Mouse (Mus musculus): ENCODE measurements around the gene Mphosph9. TPM values are rescaled to one million over a fixed set of nuclear protein-coding genes. Genes with fewer than 3 reads are reported as not detected.
A peak's percentile ranks its signal among the peaks of the same experiment; 100 is the strongest.

The Mphosph9 gene
- polyA plus RNA-seq, 1 experiment, result 3.1 TPM

DNA sequence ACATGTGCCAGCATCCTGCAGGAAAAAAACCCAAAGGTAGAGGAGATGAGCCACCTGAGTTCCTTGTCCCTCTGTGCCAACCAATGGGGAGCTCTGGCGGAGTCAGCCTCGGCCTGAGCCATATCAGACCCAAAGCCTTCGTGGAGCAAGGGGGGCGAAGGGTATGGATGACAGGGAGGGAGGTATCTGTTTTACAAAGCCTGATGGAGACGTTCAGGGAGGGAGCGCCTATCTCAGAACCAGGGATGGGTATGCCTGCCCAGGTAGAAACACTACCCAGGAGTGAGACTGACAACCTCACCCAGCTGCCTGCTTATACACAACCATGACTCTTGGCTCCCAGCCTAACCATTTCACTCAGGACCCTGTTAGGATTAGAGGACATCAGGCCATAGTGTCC lies 111.4 kb downstream of the Mphosph9 start:
- H3K27ac ChIP-seq (ENCODE audit: insufficient read depth, low read depth, low read length), result no peak overlapping the region
- H3K36me3 ChIP-seq (ENCODE audit: control insufficient read depth, insufficient read depth, low read length), result no peaks in the 10 kb centered on the region
- H3K27me3 ChIP-seq (replicated peaks; ENCODE audit: control insufficient read depth, insufficient read depth, low read length), result no peaks in the 10 kb centered on the region
- DNase-seq, result no peak
- H3K4me1 ChIP-seq (ENCODE audit: control insufficient read depth, insufficient read depth, low read length), result peaks cover 10% of the 10 kb centered on the region
- no peak for TF ChIP-seq POLR2A (IDR thresholded peaks at IDR 0.05; ENCODE audit: low read depth, low read length)
- TF ChIP-seq CTCF (conservative IDR thresholded peaks at IDR 0.05; ENCODE audit: insufficient read depth, insufficient read length, low read depth, low read length), result no peak
- H3K4me3 ChIP-seq (ENCODE audit: insufficient read depth, low read depth, low read length), result no peak overlapping the region
- WGBS, result 92% methylated on average over 6 of the region's 6 CpGs

DNA sequence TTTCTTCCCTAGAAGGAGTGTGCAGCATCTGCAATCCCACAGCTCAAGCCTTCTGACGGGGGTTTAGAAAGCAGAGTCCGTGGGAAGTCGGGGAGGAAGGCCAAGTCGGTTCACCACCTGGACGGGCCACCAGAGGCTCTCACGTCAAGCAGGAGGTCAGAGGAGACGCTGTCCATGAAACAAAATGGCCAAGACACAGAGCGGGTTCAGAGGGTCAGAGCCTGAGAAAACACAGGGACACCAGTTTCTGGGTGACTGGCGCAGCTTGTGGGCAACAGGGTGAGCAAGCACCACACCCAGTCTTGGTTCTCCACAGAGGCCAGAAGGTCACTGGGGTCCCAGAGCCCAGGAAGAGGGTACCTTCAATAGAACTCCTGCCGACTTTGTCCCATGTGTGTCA lies 112.1 kb downstream of the Mphosph9 start:
- Histone ChIP-seq H3K4me1 (ENCODE audit: control insufficient read depth, insufficient read depth, low read length) (peaks cover 5% of the 10 kb centered on the region), H3K4me3 (ENCODE audit: insufficient read depth, low read depth, low read length) (no peak overlapping the region), H3K27ac (ENCODE audit: insufficient read depth, low read depth, low read length) (peak overlapping the region; percentile 59; the same call in 1 of the 2 replicates), H3K27me3 (replicated peaks; ENCODE audit: control insufficient read depth, insufficient read depth, low read length) (no peaks in the 10 kb centered on the region), H3K36me3 (ENCODE audit: control insufficient read depth, insufficient read depth, low read length) (no peaks in the 10 kb centered on the region)
- 69% methylated on average over 10 of the region's 10 CpGs for WGBS
- DNase-seq, result no peak
- TF ChIP-seq POLR2A (IDR thresholded peaks at IDR 0.05; ENCODE audit: low read depth, low read length) (no peak), CTCF (conservative IDR thresholded peaks at IDR 0.05; ENCODE audit: insufficient read depth, insufficient read length, low read depth, low read length) (no peak)

DNA sequence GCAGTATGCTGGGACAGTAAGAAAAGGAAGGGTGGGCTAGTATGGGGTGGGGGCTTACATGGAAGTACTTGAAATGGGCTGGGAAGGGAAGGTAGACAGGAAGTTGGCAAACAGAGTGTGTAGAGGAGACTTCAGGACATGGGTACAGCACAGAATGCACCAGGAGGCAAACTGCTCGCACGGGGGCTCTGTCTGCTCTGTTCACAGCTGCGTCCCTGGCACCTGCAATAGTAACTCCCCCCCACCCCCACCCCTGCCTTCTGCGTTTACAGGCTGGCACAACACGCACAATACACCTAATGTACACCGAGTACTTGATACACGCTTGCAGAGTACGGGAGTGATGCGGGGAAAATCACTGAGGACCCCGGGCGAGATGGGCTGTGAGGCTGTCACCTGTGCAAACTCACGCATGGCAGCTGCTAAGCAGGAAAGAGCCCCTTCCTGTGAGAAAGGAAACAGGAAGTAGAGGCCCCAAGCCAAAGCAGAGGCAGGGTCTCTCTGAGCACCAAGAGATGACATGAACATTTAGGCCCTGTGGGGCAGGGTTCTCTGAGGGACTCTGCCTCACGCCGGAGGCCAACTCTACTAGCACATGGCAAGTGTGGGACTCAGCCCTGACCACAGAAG lies 113.1 kb downstream of the Mphosph9 start:
- H3K4me1 ChIP-seq (ENCODE audit: control insufficient read depth, insufficient read depth, low read length), result 0 out of 2 replicates have a peak, but pooled peaks cover 2% of the 10 kb centered on the region
- TF ChIP-seq CTCF (conservative IDR thresholded peaks at IDR 0.05; ENCODE audit: insufficient read depth, insufficient read length, low read depth, low read length) (no peak), POLR2A (IDR thresholded peaks at IDR 0.05; ENCODE audit: low read depth, low read length) (no peak)
- H3K27ac ChIP-seq (ENCODE audit: insufficient read depth, low read depth, low read length), result peak overlapping the region; percentile 59
- DNase-seq, result peak; percentile 33
- H3K27me3 ChIP-seq (replicated peaks; ENCODE audit: control insufficient read depth, insufficient read depth, low read length), result no peaks in the 10 kb centered on the region
- H3K36me3 ChIP-seq (ENCODE audit: control insufficient read depth, insufficient read depth, low read length), result no peaks in the 10 kb centered on the region
- no peak overlapping the region for H3K4me3 ChIP-seq (ENCODE audit: insufficient read depth, low read depth, low read length)
- 73% methylated on average over 14 of the region's 14 CpGs for WGBS

DNA sequence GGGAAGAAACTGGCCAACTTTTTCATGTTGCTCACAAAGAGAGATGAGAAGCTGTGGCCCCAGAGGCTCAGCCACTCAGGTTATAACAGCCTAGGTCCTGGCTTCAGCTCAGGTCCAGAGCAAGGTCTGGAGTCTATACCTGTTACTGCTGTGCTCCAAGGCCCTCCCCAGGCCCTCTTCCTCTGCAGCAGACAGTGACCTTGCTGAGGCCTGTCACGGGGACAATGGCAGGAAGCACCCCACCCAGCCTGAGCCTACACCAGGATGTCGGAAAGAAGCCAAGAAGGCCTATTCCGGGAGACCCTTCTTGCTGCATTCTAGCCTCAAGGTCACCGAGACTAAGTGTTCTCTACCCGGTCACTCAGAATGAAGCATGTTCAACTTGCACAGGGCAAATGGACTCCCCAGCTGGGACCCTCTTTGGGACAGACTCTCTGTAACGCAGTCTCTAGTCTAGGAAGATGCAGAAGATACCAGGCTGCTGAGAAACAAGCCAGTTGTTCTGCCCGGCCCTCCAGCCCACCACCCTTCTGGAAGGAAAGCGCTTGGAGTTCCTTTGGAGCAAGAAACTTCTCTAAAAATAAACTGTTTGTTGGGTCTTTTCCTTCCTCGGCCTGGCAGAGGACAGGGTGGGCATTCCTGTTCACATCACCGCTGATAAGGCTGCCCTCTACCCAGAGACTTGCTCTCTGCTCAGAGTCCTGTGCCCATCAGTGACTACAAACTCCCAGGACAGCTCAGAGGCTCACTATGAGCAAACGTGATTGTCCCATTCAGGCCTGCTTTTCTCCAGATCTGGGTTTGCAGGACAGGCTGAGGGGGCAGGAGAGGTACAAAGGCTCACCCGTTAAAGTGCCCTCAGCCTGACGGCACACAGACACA lies 113.9 kb downstream of the Mphosph9 start:
- WGBS, result 65% methylated on average over 13 of the region's 13 CpGs
- Histone ChIP-seq H3K4me3 (ENCODE audit: insufficient read depth, low read depth, low read length) (no peak overlapping the region), H3K36me3 (ENCODE audit: control insufficient read depth, insufficient read depth, low read length) (no peaks in the 10 kb centered on the region), H3K27me3 (replicated peaks; ENCODE audit: control insufficient read depth, insufficient read depth, low read length) (no peaks in the 10 kb centered on the region), H3K4me1 (ENCODE audit: control insufficient read depth, insufficient read depth, low read length) (0 out of 2 replicates have a peak, but pooled peaks cover 2% of the 10 kb centered on the region), H3K27ac (ENCODE audit: insufficient read depth, low read depth, low read length) (peak overlapping the region; percentile 67)
- TF ChIP-seq POLR2A (IDR thresholded peaks at IDR 0.05; ENCODE audit: low read depth, low read length), result no peak
- TF ChIP-seq CTCF (conservative IDR thresholded peaks at IDR 0.05; ENCODE audit: insufficient read depth, insufficient read length, low read depth, low read length), result no peak
- DNase-seq, result peak; percentile 90

DNA sequence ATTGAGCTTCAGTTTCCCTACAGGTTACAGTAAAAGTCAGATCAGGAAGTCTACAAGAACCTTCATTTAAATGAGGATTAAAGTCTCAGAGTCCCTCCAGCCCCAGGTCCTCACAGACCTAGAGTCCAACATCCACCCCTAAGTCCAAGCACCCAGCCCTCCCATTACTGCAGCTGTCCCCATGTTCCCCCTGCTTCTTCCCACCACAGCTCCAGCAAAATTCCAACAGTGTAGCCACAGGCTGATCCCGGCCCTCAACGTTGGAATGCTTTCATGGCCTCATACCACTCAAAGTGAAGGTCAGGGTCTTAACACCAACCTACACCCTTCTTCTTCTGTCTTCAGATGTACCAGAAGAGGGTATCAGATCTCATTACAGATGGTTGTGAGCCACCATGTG lies 116.1 kb downstream of the Mphosph9 start:
- Histone ChIP-seq H3K27me3 (replicated peaks; ENCODE audit: control insufficient read depth, insufficient read depth, low read length) (no peaks in the 10 kb centered on the region), H3K4me3 (ENCODE audit: insufficient read depth, low read depth, low read length) (no peak overlapping the region), H3K4me1 (ENCODE audit: control insufficient read depth, insufficient read depth, low read length) (peaks cover 2% of the 10 kb centered on the region; the same call in 1 of the 2 replicates), H3K36me3 (ENCODE audit: control insufficient read depth, insufficient read depth, low read length) (no peaks in the 10 kb centered on the region), H3K27ac (ENCODE audit: insufficient read depth, low read depth, low read length) (peak overlapping the region; percentile 67)
- 68% methylated on average over 2 of the region's 2 CpGs for WGBS
- DNase-seq, result no peak
- TF ChIP-seq POLR2A (IDR thresholded peaks at IDR 0.05; ENCODE audit: low read depth, low read length), result no peak
- no peak for TF ChIP-seq CTCF (conservative IDR thresholded peaks at IDR 0.05; ENCODE audit: insufficient read depth, insufficient read length, low read depth, low read length)

DNA sequence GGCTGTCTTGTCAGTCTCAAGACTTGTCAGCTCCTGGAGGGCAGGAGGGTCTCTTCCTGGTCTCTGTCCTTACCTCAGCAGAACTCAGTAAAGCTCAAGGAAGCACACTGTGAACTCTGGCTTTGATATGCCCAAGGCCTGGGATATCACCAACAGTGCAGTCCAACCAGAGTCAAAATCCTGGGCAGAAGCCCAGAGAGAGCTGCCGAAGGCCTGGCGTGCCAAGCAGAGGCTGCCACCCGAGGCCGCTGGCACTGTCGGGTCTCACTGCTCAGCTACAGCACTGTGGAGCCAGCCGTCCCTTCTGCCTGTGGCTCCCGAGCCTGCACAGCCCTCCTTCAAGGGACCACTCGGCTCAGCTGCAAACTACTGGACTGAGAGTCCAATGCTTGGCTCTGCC lies 116.5 kb downstream of the Mphosph9 start:
- Histone ChIP-seq H3K36me3 (ENCODE audit: control insufficient read depth, insufficient read depth, low read length) (no peaks in the 10 kb centered on the region), H3K4me3 (ENCODE audit: insufficient read depth, low read depth, low read length) (no peak overlapping the region), H3K27me3 (replicated peaks; ENCODE audit: control insufficient read depth, insufficient read depth, low read length) (no peaks in the 10 kb centered on the region), H3K27ac (ENCODE audit: insufficient read depth, low read depth, low read length) (peak overlapping the region; percentile 67), H3K4me1 (ENCODE audit: control insufficient read depth, insufficient read depth, low read length) (peaks cover 5% of the 10 kb centered on the region)
- 67% methylated on average over 8 of the region's 8 CpGs for WGBS
- TF ChIP-seq CTCF (conservative IDR thresholded peaks at IDR 0.05; ENCODE audit: insufficient read depth, insufficient read length, low read depth, low read length) (no peak), POLR2A (IDR thresholded peaks at IDR 0.05; ENCODE audit: low read depth, low read length) (no peak)
- peak; percentile 43 for DNase-seq

Data from kidney, adult 2 months (tissue).